ENCODE assay signal across 9 mouse cellular contexts in genomic region chr5:119706467-119706866, GRCm38 (mm10). TPM values are rescaled to one million over a fixed set of nuclear protein-coding genes. Genes with fewer than 3 reads are reported as not detected.
DNase-seq lines count a peak whose midpoint lies in the region; ATAC-seq and TF ChIP-seq lines count a peak whose summit lies in the region.
"Had no signal": no experiment of that assay in that cellular context is flagged by ENCODE, and none has a peak within 500 bp of the region (broad histone marks: within the 10 kb centered on the region; RNA-seq: fewer than 3 reads in every experiment).

No protein-coding gene starts in this region.

- no peak overlapping the region for H3K27ac ChIP-seq in kidney, postnatal 0 days
- H3K27ac ChIP-seq in hindbrain, postnatal 0 days = no peak overlapping the region
- H3K27ac ChIP-seq in neural tube, embryonic 12.5 days = no peak overlapping the region
- H3K27ac ChIP-seq: liver, embryonic 13.5 days had no signal

- DNase-seq in kidney, postnatal 0 days (ENCODE audit: low spot score) = peak; percentile 40
- no peak for DNase-seq in kidney, postnatal 36 days
- peak; percentile 63 for DNase-seq in embryo, embryonic 9.5 days (ENCODE audit: extremely low spot score)
- no peak for DNase-seq in hindbrain, postnatal 0 days (ENCODE audit: low spot score)
- no peak for DNase-seq in gastrocnemius, postnatal 10 days
- DNase-seq in layer of hippocampus, adult 18-20 months (ENCODE audit: low spot score in 2 of 2) = no peak
- DNase-seq: liver, embryonic 13.5 days had no signal

- peak overlapping the region; percentile 31 for H3K4me2 ChIP-seq in kidney, postnatal 0 days (ENCODE audit: low read length)
- peak overlapping the region; percentile 8; the same call in 1 of the 2 replicates for H3K4me2 ChIP-seq in hindbrain, postnatal 0 days (ENCODE audit: low read depth, low read length)
- H3K4me2 ChIP-seq in neural tube, embryonic 12.5 days (replicated peaks) = peak overlapping the region; percentile 50
- H3K4me2 ChIP-seq: liver, embryonic 13.5 days had no signal

- TF ChIP-seq CTCF in kidney, postnatal 0 days (IDR thresholded peaks at IDR 0.05; ENCODE audit: low read depth) = no peak
- TF ChIP-seq CTCF in hindbrain, postnatal 0 days (IDR thresholded peaks at IDR 0.05; ENCODE audit: low read depth) = no peak

- peaks cover 16% of the 10 kb centered on the region for H3K27me3 ChIP-seq in kidney, postnatal 0 days (ENCODE audit: insufficient read depth, low read length)
- H3K27me3 ChIP-seq in hindbrain, postnatal 0 days (ENCODE audit: insufficient read depth, low read length) = peaks cover 54% of the 10 kb centered on the region
- H3K27me3 ChIP-seq in neural tube, embryonic 12.5 days (replicated peaks) = peaks cover 75% of the 10 kb centered on the region

- H3K36me3 ChIP-seq in kidney, postnatal 0 days (ENCODE audit: insufficient read depth, low read length) = no peaks in the 10 kb centered on the region
- H3K36me3 ChIP-seq in hindbrain, postnatal 0 days (ENCODE audit: insufficient read depth, low read length) = no peaks in the 10 kb centered on the region
- no peaks in the 10 kb centered on the region for H3K36me3 ChIP-seq in neural tube, embryonic 12.5 days
- H3K36me3 ChIP-seq: liver, embryonic 13.5 days had no signal

- peak overlapping the region; percentile 11; the same call in 1 of the 2 replicates for H3K4me3 ChIP-seq in kidney, postnatal 0 days (replicated peaks; ENCODE audit: low read depth, low read length)
- no peak overlapping the region for H3K4me3 ChIP-seq in hindbrain, postnatal 0 days (ENCODE audit: low read length)
- H3K4me3 ChIP-seq in neural tube, embryonic 12.5 days = no peak overlapping the region
- H3K4me3 ChIP-seq: liver, embryonic 13.5 days had no signal

- 0 out of 2 replicates have a peak, but pooled peaks cover 2% of the 10 kb centered on the region for H3K4me1 ChIP-seq in kidney, postnatal 0 days (replicated peaks; ENCODE audit: insufficient read depth, low read length)
- H3K4me1 ChIP-seq in hindbrain, postnatal 0 days (ENCODE audit: insufficient read depth, low read length) = no peaks in the 10 kb centered on the region
- peaks cover 5% of the 10 kb centered on the region; the same call in 1 of the 2 replicates for H3K4me1 ChIP-seq in neural tube, embryonic 12.5 days
- H3K4me1 ChIP-seq: liver, embryonic 13.5 days had no signal

- WGBS in kidney, postnatal 0 days = 2% methylated on average over 17 of the region's 17 CpGs
- 2% methylated on average over 17 of the region's 17 CpGs for WGBS in hindbrain, postnatal 0 days
- WGBS in neural tube, embryonic 12.5 days = 0% methylated on average over 17 of the region's 17 CpGs

- 0 out of 2 replicates have a peak overlapping the region, but pooled peaks have one; percentile 10 for H3K9ac ChIP-seq in kidney, postnatal 0 days (ENCODE audit: low read depth, low read length)
- H3K9ac ChIP-seq in hindbrain, postnatal 0 days (replicated peaks; ENCODE audit: low read length) = no peak overlapping the region
- H3K9ac ChIP-seq in neural tube, embryonic 12.5 days = peak overlapping the region; percentile 26; the same call in 1 of the 2 replicates
- H3K9ac ChIP-seq: liver, embryonic 13.5 days had no signal

- no peaks in the 10 kb centered on the region for H3K9me3 ChIP-seq in kidney, postnatal 0 days (replicated peaks; ENCODE audit: low read length)
- H3K9me3 ChIP-seq in hindbrain, postnatal 0 days (ENCODE audit: low read length) = no peaks in the 10 kb centered on the region
- 0 out of 2 replicates have a peak, but pooled peaks cover 2% of the 10 kb centered on the region for H3K9me3 ChIP-seq in neural tube, embryonic 12.5 days
- H3K9me3 ChIP-seq: liver, embryonic 13.5 days had no signal

- ATAC-seq in kidney, postnatal 0 days (replicated peaks; ENCODE audit: low FRiP score, low read depth) = no peak
- no peak for ATAC-seq in hindbrain, postnatal 0 days
- no peak for ATAC-seq in neural tube, embryonic 12.5 days (ENCODE audit: low FRiP score, low read depth)
- no peak for ATAC-seq in erythroblast, adult 5-6 weeks (replicated peaks; ENCODE audit: low FRiP score, poor library complexity, severe bottlenecking)

RNA-seq across cellular contexts. Expression of gene Tbx3, which starts 36.0 kb away (rescaled TPM):
- polyA plus RNA-seq in kidney, postnatal 0 days (2015; fragmentation: Nextera tagmentation; extraction: Ambion mirVana) = 32.9 and 36.8 TPM in 2 replicates
- total RNA-seq in hindbrain, postnatal 0 days (2014; rRNA removed) = 1.3 and 6.7 TPM in 2 replicates
- 2.4 and 2.9 TPM in 2 replicates for polyA plus RNA-seq in hindbrain, postnatal 0 days (2015; fragmentation: Nextera tagmentation; extraction: Ambion mirVana)
- 8.6 and 11.0 TPM in 2 replicates for polyA plus RNA-seq in neural tube, embryonic 12.5 days (2016; fragmentation: Nextera tagmentation; extraction: Ambion mirVana)
- total RNA-seq in gastrocnemius, postnatal 10 days (2021) = 1 to 10 TPM; 7.0 to 9.7 TPM
- total RNA-seq in layer of hippocampus, adult 18-20 months (2021) = 1 to 10 TPM; 2.7 to 3.1 TPM
- not detected in 2 replicates for total RNA-seq in erythroblast, adult 5-6 weeks (2015; ENCODE audit: low replicate concordance)
- total RNA-seq in erythroblast, adult 5-6 weeks (2017; ENCODE audit: low replicate concordance) = not detected in 2 replicates

Comparison
In these comparisons a context has a peak if more than half of its experiments do, and no peak if none do; other contexts are left out.
1. DNase-seq: peak in kidney, postnatal 0 days (single experiment) and embryo, embryonic 9.5 days (single experiment); none in kidney, postnatal 36 days (0 of 2), hindbrain, postnatal 0 days (single experiment), gastrocnemius, postnatal 10 days (single experiment) and layer of hippocampus, adult 18-20 months (0 of 2).
2. Peak in every context shown above with its lines, with median percentiles within 50 percentile points of each other: H3K4me2 ChIP-seq.